Mouse (Mus musculus) spleen, postnatal 4 days (tissue): ENCODE results near the gene Sertad3.
A peak's percentile ranks its signal among the peaks of the same experiment; 100 is the strongest.
"Not testable (repeated sequence)": the region's sequence is repeated elsewhere in the genome, so short reads cannot be mapped to it uniquely, and the experiment has no call there.

Source experiments
- DNase-seq, 2 experiments: peaks; one replicate each; pipeline ENCODE4 v3.0.0; 2022; ENCODE audit warnings: low spot score in 2 of 2

Sertad3 gene

GRCm38 (mm10) chr7:27493022-27493421 is 19.5 kb downstream of the Sertad3 start:
- DNase-seq: no peak

- DNase-seq: no peak
Observed at GRCm38 (mm10) chr7:27493450-27493849, 19.9 kb downstream of the Sertad3 start.

- DNase-seq: not testable (repeated sequence)
Observed at GRCm38 (mm10) chr7:27494659-27495367, 21.2 kb downstream of the Sertad3 start.

- DNase-seq: no peak
Observed at GRCm38 (mm10) chr7:27499036-27499435, 25.5 kb downstream of the Sertad3 start, which contains the start of gene Prx. Prx (plus strand) TSS chr7:27499324.

GRCm38 (mm10) chr7:27501620-27502019 is 28.1 kb downstream of the Sertad3 start:
- no peak for DNase-seq

- no peak for DNase-seq
Observed at GRCm38 (mm10) chr7:27506765-27507370, 33.3 kb downstream of the Sertad3 start.

- DNase-seq: peak; percentile 100
Observed at GRCm38 (mm10) chr7:27507711-27508647, 34.4 kb downstream of the Sertad3 start.

GRCm38 (mm10) chr7:27508648-27509005 is 35.1 kb downstream of the Sertad3 start:
- DNase-seq: peak; percentile 79 to 84

GRCm38 (mm10) chr7:27510809-27511208 is 37.2 kb downstream of the Sertad3 start:
- DNase-seq: no peak

GRCm38 (mm10) chr7:27514961-27515360 is 41.4 kb downstream of the Sertad3 start:
- DNase-seq: no peak

GRCm38 (mm10) chr7:27518314-27518713 is 44.7 kb downstream of the Sertad3 start:
- DNase-seq: no peak

- no peak for DNase-seq
Observed at GRCm38 (mm10) chr7:27520104-27520503, 46.5 kb downstream of the Sertad3 start.

- DNase-seq: no peak
Observed at GRCm38 (mm10) chr7:27520599-27520998, 47.0 kb downstream of the Sertad3 start.

GRCm38 (mm10) chr7:27522967-27523366 is 49.4 kb downstream of the Sertad3 start, which contains the start of gene Hipk4:
Hipk4 (plus strand) TSS chr7:27523267.
- no peak for DNase-seq

- no peak for DNase-seq
Observed at GRCm38 (mm10) chr7:27523805-27524204, 50.2 kb downstream of the Sertad3 start.

GRCm38 (mm10) chr7:27526039-27526827 is 52.7 kb downstream of the Sertad3 start:
- peak; percentile 76 to 93 for DNase-seq
